In genomic region chr10:89515813-89516212, GRCm38 (mm10) we compare ENCODE assay signal across 28 mouse cellular contexts. TPM values are rescaled to one million over a fixed set of nuclear protein-coding genes. Genes with fewer than 3 reads are reported as not detected.
A peak's percentile ranks its signal among the peaks of the same experiment; 100 is the strongest.
DNase-seq lines count a peak whose midpoint lies in the region; ATAC-seq and TF ChIP-seq lines count a peak whose summit lies in the region.
"Had no signal": no experiment of that assay in that cellular context is flagged by ENCODE, and none has a peak within 500 bp of the region (broad histone marks: within the 10 kb centered on the region; RNA-seq: fewer than 3 reads in every experiment).

No protein-coding gene starts in this region.

- peaks cover 3% of the 10 kb centered on the region; the same call in 1 of the 2 replicates for H3K4me1 ChIP-seq in intestine, postnatal 0 days (replicated peaks; ENCODE audit: control insufficient read depth, insufficient read depth, low read length)
- H3K4me1 ChIP-seq in intestine, embryonic 16.5 days (ENCODE audit: control insufficient read depth, insufficient read depth, low read length): peaks cover 13% of the 10 kb centered on the region
- no peaks in the 10 kb centered on the region for H3K4me1 ChIP-seq in hindbrain, embryonic 11.5 days (replicated peaks; ENCODE audit: control insufficient read depth, insufficient read depth, low read length)
- H3K4me1 ChIP-seq: embryonic facial prominence, embryonic 13.5 days; embryonic facial prominence, embryonic 15.5 days; forebrain, embryonic 13.5 days; forebrain, embryonic 15.5 days had no signal

- no peaks in the 10 kb centered on the region for H3K36me3 ChIP-seq in intestine, postnatal 0 days (ENCODE audit: control insufficient read depth, insufficient read depth)
- no peaks in the 10 kb centered on the region for H3K36me3 ChIP-seq in intestine, embryonic 16.5 days (ENCODE audit: control insufficient read depth, insufficient read depth, low read length)
- no peaks in the 10 kb centered on the region for H3K36me3 ChIP-seq in hindbrain, embryonic 11.5 days (ENCODE audit: control insufficient read depth, insufficient read depth, low read length)
- H3K36me3 ChIP-seq: embryonic facial prominence, embryonic 13.5 days; embryonic facial prominence, embryonic 15.5 days; forebrain, embryonic 10.5 days; forebrain, embryonic 15.5 days had no signal

- H3K9ac ChIP-seq in intestine, postnatal 0 days (ENCODE audit: low read depth, low read length): no peak overlapping the region
- H3K9ac ChIP-seq in intestine, embryonic 16.5 days (ENCODE audit: low read depth, low read length): no peak overlapping the region
- H3K9ac ChIP-seq in hindbrain, embryonic 11.5 days (ENCODE audit: low read depth, low read length): no peak overlapping the region
- H3K9ac ChIP-seq: embryonic facial prominence, embryonic 13.5 days; embryonic facial prominence, embryonic 15.5 days; forebrain, embryonic 13.5 days; forebrain, embryonic 15.5 days; forebrain, postnatal 0 days had no signal

- DNase-seq in adrenal gland, adult 2 months: peak; percentile 30
- no peak for DNase-seq in adrenal gland, adult 18-20 months (ENCODE audit: low spot score in 2 of 2)
- DNase-seq in 416B (ENCODE audit: low read depth): peak; percentile 12
- DNase-seq in skeletal muscle tissue, adult 2 months (ENCODE audit: low read depth, low spot score): peak; percentile 7
- DNase-seq in hindbrain, embryonic 11.5 days (ENCODE audit: low spot score): no peak
- DNase-seq in neural tube, embryonic 10.5 days (ENCODE audit: extremely low spot score, low spot score): no peak
- DNase-seq: adrenal gland, adult 8-10 months; adrenal gland, postnatal 14 days; cerebellum, adult 11-12 months; cerebellum, adult 2 months; cerebellum, adult 9-10 months; cerebellum, postnatal 14 days; cerebellum, postnatal 36 days; embryo, embryonic 11 days; forebrain, postnatal 0 days had no signal

- ATAC-seq in intestine, postnatal 0 days: peak; percentile 57
- ATAC-seq in intestine, embryonic 16.5 days: no peak
- ATAC-seq in hindbrain, embryonic 11.5 days (ENCODE audit: low FRiP score): no peak
- ATAC-seq: activated CD4-positive, CD25-positive, alpha-beta regulatory T cell, adult 4 months; forebrain, embryonic 13.5 days; forebrain, embryonic 15.5 days; forebrain, postnatal 0 days; Patski had no signal

- no peak for TF ChIP-seq CTCF in intestine, postnatal 0 days (IDR thresholded peaks at IDR 0.05; ENCODE audit: low read depth)

- H3K4me2 ChIP-seq in intestine, postnatal 0 days (replicated peaks; ENCODE audit: low read depth): no peak overlapping the region
- H3K4me2 ChIP-seq in intestine, embryonic 16.5 days (ENCODE audit: low read depth, low read length): no peak overlapping the region
- no peak overlapping the region for H3K4me2 ChIP-seq in hindbrain, embryonic 11.5 days (replicated peaks; ENCODE audit: low read depth, low read length)
- H3K4me2 ChIP-seq: embryonic facial prominence, embryonic 13.5 days; embryonic facial prominence, embryonic 15.5 days; forebrain, embryonic 13.5 days; forebrain, embryonic 15.5 days had no signal

- peak overlapping the region; percentile 62 for H3K27ac ChIP-seq in intestine, postnatal 0 days (ENCODE audit: low read depth, low read length)
- no peak overlapping the region for H3K27ac ChIP-seq in intestine, embryonic 16.5 days (ENCODE audit: low read length)
- H3K27ac ChIP-seq in hindbrain, embryonic 11.5 days (ENCODE audit: low read depth, low read length): no peak overlapping the region
- H3K27ac ChIP-seq: embryonic facial prominence, embryonic 13.5 days; embryonic facial prominence, embryonic 15.5 days; forebrain, embryonic 10.5 days; forebrain, embryonic 13.5 days; forebrain, embryonic 15.5 days had no signal

- H3K27me3 ChIP-seq in intestine, postnatal 0 days (replicated peaks; ENCODE audit: control insufficient read depth, insufficient read depth, low read length): no peaks in the 10 kb centered on the region
- no peaks in the 10 kb centered on the region for H3K27me3 ChIP-seq in intestine, embryonic 16.5 days (replicated peaks; ENCODE audit: control insufficient read depth, insufficient read depth, low read length)
- H3K27me3 ChIP-seq in hindbrain, embryonic 11.5 days (ENCODE audit: control insufficient read depth, insufficient read depth, low read length): no peaks in the 10 kb centered on the region
- H3K27me3 ChIP-seq: embryonic facial prominence, embryonic 13.5 days; embryonic facial prominence, embryonic 15.5 days; forebrain, embryonic 13.5 days; forebrain, embryonic 15.5 days; Patski had no signal

- WGBS in intestine, postnatal 0 days: 30% methylated on average over 2 of the region's 2 CpGs
- 59% methylated on average over 2 of the region's 2 CpGs for WGBS in intestine, embryonic 16.5 days
- WGBS in hindbrain, embryonic 11.5 days: 77% methylated on average over 2 of the region's 2 CpGs

- H3K4me3 ChIP-seq in intestine, postnatal 0 days (ENCODE audit: low read depth, low read length): no peak overlapping the region
- no peak overlapping the region for H3K4me3 ChIP-seq in intestine, embryonic 16.5 days (ENCODE audit: low read length)
- H3K4me3 ChIP-seq in hindbrain, embryonic 11.5 days (ENCODE audit: low read depth, low read length): no peak overlapping the region
- H3K4me3 ChIP-seq: embryonic facial prominence, embryonic 13.5 days; embryonic facial prominence, embryonic 15.5 days; erythroblast, embryonic 14.5 days; forebrain, embryonic 10.5 days; forebrain, embryonic 13.5 days; forebrain, embryonic 15.5 days had no signal

- H3K9me3 ChIP-seq in intestine, postnatal 0 days (ENCODE audit: control insufficient read depth): no peaks in the 10 kb centered on the region
- no peaks in the 10 kb centered on the region for H3K9me3 ChIP-seq in intestine, embryonic 16.5 days (ENCODE audit: control insufficient read depth, low read length)
- no peaks in the 10 kb centered on the region for H3K9me3 ChIP-seq in hindbrain, embryonic 11.5 days (ENCODE audit: control insufficient read depth, low read length)
- H3K9me3 ChIP-seq: embryonic facial prominence, embryonic 13.5 days; embryonic facial prominence, embryonic 15.5 days; forebrain, embryonic 10.5 days; forebrain, embryonic 13.5 days; forebrain, embryonic 15.5 days had no signal

RNA-seq across cellular contexts. Expression of gene Nr1h4, which starts 17.6 kb away (rescaled TPM):
- 10 to 100 TPM; 20.3 to 23.5 TPM for total RNA-seq in adrenal gland, adult 2 months (2021)
- polyA plus RNA-seq in adrenal gland, adult 2 months (2012; rRNA removed): 6.3 and 8.4 TPM in 2 replicates
- total RNA-seq in adrenal gland, adult 18-20 months (2021): 10 to 100 TPM in 1 of 2 experiments, 1 to 10 TPM in 1; 6.7 to 17.2 TPM
- 117 and 139 TPM in 2 replicates for polyA plus RNA-seq in intestine, postnatal 0 days (2015; fragmentation: Nextera tagmentation; extraction: Ambion mirVana)
- polyA plus RNA-seq in intestine, embryonic 16.5 days (2015; fragmentation: Nextera tagmentation; extraction: Ambion mirVana): 84.0 and 108 TPM in 2 replicates
- polyA plus RNA-seq in hindbrain, embryonic 11.5 days (2014; fragmentation: Nextera tagmentation; extraction: Ambion mirVana): not detected in 2 replicates
- total RNA-seq: common myeloid progenitor, adult 5-6 weeks; ES-E14; forebrain, postnatal 0 days had no signal
- polyA plus RNA-seq: activated CD4-positive, CD25-positive, alpha-beta regulatory T cell, adult 4 months; embryonic facial prominence, embryonic 11.5 days; embryonic facial prominence, embryonic 13.5 days; embryonic facial prominence, embryonic 15.5 days; erythroblast, embryonic 14.5 days; forebrain, embryonic 10.5 days; forebrain, postnatal 0 days had no signal

Comparison
In these comparisons a context has a peak if more than half of its experiments do, and no peak if none do; other contexts are left out.
1. DNase-seq: peak in adrenal gland, adult 2 months (single experiment), 416B (single experiment) and skeletal muscle tissue, adult 2 months (single experiment); none in adrenal gland, adult 18-20 months (0 of 2), hindbrain, embryonic 11.5 days (single experiment) and neural tube, embryonic 10.5 days (single experiment).